Mouse (Mus musculus) G1E (cell line): ENCODE results near the gene Pcca.

Experiments used
- CTCF ChIP-seq: IDR thresholded peaks from 2 replicates; pipeline ENCODE4 v1.5.1; 2012; ENCODE audit warnings: low read depth, low read length, inconsistent platforms, mixed read lengths
- GATA1 ChIP-seq: IDR thresholded peaks from 2 replicates; pipeline ENCODE4 v1.6.1; 2012; ENCODE audit warnings: borderline replicate concordance, low read length, inconsistent platforms, mixed read lengths
- TAL1 ChIP-seq: conservative IDR thresholded peaks from 2 replicates; pipeline ENCODE4 v1.6.1; 2012; ENCODE audit warnings: low read depth, low read length, inconsistent platforms, mixed read lengths

DNA sequence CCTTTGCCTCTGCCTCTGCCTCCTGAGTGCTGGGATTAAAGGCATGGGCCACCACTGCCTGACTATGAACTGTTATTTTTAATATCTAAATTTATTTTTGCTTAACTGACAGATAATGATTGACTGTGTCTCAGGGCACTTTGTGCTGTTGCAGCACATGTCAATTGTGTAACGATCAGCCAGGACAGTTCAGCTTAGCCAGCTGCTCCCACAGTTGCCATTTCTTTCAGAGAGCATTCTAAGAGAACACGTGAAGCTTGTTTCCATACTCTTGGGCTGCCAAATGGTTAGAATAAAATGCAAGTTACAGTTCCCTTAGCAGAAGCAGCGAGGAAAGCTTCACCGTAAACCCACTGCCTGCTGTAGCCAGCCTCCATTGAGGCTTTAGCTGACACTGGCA, 266.2 kb downstream of the Pcca start:
- no peak for TF ChIP-seq TAL1
- no peak for TF ChIP-seq GATA1
- no peak for TF ChIP-seq CTCF
